Mouse (Mus musculus) adrenal gland, adult 2 months (tissue): ENCODE measurements at regions not wholly inside any gene's neighbourhood (a gene's known extent, or its start where the extent isn't known, plus 50 kb on each side); places are given as distances from the start of the nearest gene placed in this dataset.

ENCODE experiments used
- DNase-seq: peaks from one replicate; pipeline ENCODE4 v3.0.0; 2021

DNA sequence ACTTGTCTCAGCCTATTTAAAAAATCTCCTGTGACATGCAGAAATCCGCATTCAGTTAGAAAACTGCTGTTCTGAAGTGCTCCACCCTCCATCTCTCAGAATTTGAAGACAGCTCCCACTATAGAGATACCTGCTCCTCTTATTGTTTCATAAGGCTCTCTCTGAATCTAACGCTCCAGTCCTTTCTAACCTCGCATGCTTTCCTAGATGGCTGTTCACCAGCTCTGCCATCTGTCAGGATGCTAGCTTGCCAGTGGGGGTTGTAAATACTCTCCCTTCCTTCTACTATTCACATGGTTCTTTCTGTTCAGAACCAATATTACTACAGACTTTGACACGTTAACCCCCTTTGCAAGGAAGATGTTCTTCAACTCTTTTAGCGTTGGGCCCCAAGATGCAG is 123.3 kb upstream of the Gm10801 start:
- no peak for DNase-seq

GRCm38 (mm10) chr2:98565871-98566270 is 96.2 kb upstream of the Gm10801 start:
- peak; percentile 67 for DNase-seq
